Mouse (Mus musculus) lung, postnatal 36 days (tissue): Measurements from ENCODE around the gene Sos2.
"Not testable (repeated sequence)": the region's sequence is repeated elsewhere in the genome, so short reads cannot be mapped to it uniquely, and the experiment has no call there.

Experiments used
- DNase-seq: peaks from one replicate; pipeline ENCODE4 v3.0.0; 2022; ENCODE audit warnings: mixed read lengths

Sos2 gene

DNA sequence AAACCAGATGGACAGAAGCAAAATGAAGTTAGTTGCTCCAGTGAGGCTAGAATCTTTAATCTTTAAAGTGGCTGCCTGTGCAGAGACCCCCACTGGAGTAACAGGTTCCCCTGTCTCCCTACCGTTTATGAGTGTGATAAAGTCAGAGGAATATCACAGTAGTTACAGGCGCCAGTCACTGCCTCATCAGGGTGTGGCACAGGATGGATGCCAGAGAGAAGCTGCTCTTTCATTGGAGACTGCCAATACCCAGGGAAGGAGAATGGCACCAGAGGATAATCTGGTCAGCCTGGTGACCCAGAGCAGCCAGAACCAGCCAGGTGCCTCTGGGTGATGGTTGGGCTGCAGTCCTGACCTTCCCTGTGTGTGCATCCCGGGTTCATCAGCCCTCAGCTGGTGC lies 113.4 kb downstream of the Sos2 start:
- DNase-seq, result no peak

- DNase-seq, result not testable (repeated sequence)
These were observed 120.6 kb downstream of the Sos2 start for GRCm38 (mm10) chr12:69561006-69561405.

DNA sequence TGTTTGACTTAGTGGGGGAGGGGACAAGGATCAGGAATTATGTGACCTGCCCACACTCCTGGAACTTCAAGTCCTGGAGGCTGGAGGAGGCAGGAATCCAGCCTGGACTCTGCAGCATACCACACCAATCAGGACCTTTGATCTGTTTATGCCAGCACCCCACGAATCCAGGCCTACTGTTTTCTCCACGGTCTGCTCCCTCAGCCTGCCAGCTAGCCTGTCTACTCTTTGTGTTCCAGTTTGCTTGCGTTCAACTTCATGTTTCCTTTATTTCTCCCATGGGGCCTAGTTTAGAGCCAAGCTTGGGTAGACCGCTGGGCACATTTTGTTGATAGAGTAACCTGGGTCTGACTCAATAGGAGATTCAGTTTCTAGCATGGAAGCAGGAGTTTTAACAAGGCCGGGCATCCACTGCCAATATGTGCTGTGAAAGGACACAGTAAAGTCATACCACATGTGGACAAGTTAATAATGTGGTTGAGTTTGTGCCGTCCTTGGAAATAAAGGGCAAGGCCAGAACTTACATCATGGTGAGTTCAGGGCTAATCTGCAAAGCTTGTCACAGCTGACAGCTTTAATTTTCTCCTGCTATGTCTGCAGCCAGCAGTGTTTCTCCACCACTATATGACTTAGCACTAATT lies 125.3 kb downstream of the Sos2 start:
- DNase-seq, result peak; percentile 71

DNA sequence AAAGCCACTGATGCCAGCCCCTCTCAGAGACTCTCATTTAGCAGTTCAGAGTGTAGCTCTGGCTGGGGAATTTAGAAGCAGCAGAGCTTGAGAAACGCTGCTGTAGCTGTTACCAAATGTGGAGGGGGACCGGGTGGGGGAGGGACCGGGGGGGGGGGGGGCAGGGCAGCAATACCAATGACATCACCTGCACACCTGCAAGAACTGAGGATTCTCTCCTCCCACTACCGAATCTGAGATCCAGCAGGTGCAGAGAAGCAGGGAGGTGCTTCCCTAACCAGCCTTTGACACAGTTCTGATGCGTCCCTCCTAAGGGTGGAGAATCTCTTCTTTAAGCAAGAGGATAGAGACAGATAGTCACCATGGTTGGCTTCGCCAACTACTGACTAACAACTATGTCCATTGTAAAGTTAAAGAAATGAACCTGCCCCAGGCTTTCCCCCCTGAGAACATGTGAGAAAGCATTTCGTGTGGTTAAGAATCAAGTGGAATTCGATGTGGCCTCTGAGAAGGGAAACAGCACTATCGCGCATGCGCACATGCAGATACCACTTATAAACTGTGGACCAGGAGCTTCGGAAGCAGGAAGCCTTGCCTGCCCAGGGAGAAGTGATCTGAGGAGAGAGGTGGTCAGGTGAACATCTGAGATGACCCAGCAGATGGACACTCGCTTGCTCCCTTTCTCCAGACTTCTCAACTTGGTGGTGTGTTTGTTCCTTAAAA lies 136.0 kb downstream of the Sos2 start:
- peak; percentile 20 for DNase-seq

GRCm38 (mm10) chr12:69544994-69545393 lies 136.7 kb downstream of the Sos2 start:
- no peak for DNase-seq

DNA sequence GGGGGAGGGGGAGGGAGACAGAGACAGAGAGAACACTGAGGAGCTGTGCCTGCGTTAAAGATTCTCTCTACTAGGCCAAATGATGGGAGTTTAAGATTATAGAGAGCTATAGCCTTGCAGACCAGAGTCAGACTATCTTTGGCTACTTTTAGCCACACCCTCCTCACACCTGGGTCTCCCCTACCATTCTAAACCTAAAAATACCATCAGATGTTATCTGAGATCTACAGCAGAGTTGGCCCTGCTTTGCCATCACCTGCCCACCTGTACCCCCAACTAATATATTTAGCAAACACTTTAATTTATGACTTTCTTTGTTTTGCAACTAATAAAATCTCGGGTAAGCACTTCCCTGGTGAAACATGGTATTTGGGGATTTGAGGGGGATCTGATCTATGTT lies 137.1 kb downstream of the Sos2 start:
- DNase-seq, result no peak

- no peak for DNase-seq
These were observed 139.3 kb downstream of the Sos2 start for GRCm38 (mm10) chr12:69542376-69542775.

- no peak for DNase-seq
These were observed 140.0 kb downstream of the Sos2 start for GRCm38 (mm10) chr12:69541663-69542062.

- DNase-seq, result no peak
These were observed 142.3 kb downstream of the Sos2 start for GRCm38 (mm10) chr12:69539353-69539752.

- peak; percentile 45 for DNase-seq
These were observed 143.2 kb downstream of the Sos2 start for GRCm38 (mm10) chr12:69538362-69538950.

DNA sequence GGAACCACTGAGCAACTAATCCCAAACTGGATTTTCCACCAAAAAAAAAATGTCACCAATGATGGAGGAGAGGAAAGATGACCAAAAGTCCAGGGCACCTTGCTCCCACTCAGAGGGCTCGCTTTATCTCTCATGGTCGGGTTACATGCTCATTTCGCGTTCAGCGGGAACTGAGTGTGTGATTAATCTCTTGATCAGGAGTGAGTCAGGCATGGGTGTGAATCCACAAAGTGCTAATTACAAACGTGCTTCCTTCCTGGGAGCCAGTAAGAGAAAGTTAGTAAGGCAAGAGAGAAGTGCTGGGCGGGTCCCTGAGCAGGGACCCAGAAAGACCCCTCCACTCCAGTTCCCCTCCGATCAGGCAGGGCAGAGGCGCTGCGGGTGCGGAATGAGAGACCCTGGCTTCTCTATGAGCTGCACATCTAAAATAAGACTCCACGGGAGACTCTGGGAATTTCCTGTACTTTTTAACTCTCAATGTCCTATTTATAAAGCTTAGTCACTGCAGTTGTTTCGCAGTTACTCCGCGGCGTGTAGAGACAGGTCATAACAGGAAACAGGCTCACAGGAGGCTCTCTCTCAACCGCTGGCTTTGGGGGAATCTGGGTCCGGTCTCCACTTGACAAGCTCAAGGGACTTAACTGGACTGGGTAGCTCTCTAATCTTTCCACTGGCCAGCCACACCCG lies 143.8 kb downstream of the Sos2 start:
- peak; percentile 69 for DNase-seq

DNA sequence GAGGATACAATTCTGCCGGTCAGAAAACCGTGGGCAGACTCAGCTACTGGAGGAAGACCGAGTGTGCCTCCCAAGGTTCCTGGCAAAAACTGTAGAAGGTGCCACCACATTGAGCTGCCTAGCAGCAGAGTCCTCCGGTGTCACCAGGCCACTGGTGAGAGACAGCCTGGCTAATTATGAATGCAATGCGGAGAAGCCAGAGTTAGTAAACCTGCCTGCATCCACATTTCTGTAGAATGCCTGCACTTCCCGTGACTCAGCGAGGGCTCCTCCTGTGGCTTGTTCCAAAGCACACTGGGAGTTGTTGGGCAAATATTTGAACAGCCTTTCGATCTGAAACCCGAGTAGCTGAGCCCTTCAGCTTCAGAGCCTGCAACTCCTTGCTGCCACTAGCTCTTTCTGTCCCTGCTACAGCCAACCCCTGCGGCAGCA lies 144.4 kb downstream of the Sos2 start:
- peak; percentile 87 for DNase-seq

DNA sequence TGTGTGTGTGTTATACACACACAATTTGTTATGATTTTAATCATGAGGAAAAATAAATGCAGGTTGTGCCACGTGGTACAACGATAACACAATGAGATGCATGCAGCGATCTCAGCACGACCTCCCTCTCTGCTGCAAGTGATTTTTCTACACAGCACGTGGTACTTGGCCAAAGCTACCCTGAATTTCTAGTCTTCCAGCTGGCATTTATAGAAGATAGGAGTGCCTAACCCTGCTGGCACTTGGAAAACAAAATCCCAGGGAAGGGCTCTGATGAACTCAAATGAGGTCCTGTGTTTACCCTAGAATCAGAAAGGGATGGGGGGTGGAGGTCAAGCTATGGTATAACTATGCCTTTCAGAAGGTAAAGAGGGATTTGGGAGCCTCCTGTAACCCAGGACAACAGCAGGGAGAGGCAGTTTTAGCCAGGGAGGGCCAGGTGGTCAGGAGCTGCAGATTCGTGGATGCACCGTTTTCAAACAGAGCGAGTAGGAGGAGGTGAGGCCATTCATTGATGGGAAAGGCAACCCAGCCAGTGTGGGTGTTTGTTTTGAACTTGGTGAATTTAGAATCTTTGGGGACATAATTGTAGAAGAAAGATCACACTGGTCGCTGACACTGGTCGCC lies 144.9 kb downstream of the Sos2 start:
- no peak for DNase-seq
